Mouse (Mus musculus) midbrain, embryonic 16.5 days (tissue): ENCODE results near the gene Pbrm1. TPM values are rescaled to one million over a fixed set of nuclear protein-coding genes. Genes with fewer than 3 reads are reported as not detected.

Experiments
- ATAC-seq: fragments of 200-750 bp; cut with Nextera tagmentation; 2 replicates; pipeline ENCODE4 v1.8.0; 2017; ENCODE audit warnings: moderate TSS enrichment
- H3K27ac ChIP-seq: fragments of 300-500 bp; sonication (generic); 2 replicates; pipeline ENCODE4 v1.5.1; 2014; ENCODE audit warnings: mild to moderate bottlenecking, low read length, mixed read lengths
- H3K27me3 ChIP-seq: fragments of 300-500 bp; sonication (generic); 2 replicates; pipeline ENCODE4 v1.6.1; 2014; ENCODE audit warnings: low read depth, low read length, mixed read lengths; ENCODE audit not compliant: control insufficient read depth, insufficient read depth
- H3K36me3 ChIP-seq: fragments of 300-500 bp; sonication (generic); 2 replicates; pipeline ENCODE4 v1.6.1; 2014; ENCODE audit warnings: mild to moderate bottlenecking, low read length, moderate library complexity, mixed read lengths; ENCODE audit not compliant: control insufficient read depth, insufficient read depth
- H3K4me1 ChIP-seq: fragments of 300-500 bp; sonication (generic); 2 replicates; pipeline ENCODE4 v1.6.1; 2014; ENCODE audit warnings: mild to moderate bottlenecking, low read length, mixed read lengths; ENCODE audit not compliant: control insufficient read depth, insufficient read depth
- H3K4me2 ChIP-seq: fragments of 300-500 bp; sonication (generic); 2 replicates; pipeline ENCODE4 v1.6.1; 2014; ENCODE audit warnings: mild to moderate bottlenecking, low read length, mixed read lengths
- H3K4me3 ChIP-seq: fragments of 300-500 bp; sonication (generic); 2 replicates; pipeline ENCODE4 v1.5.1; 2014; ENCODE audit warnings: low read depth, mild to moderate bottlenecking, low read length, moderate library complexity, mixed read lengths
- H3K9ac ChIP-seq: fragments of 300-500 bp; sonication (generic); 2 replicates; pipeline ENCODE4 v1.6.1; 2014; ENCODE audit warnings: low read depth, low read length, mixed read lengths
- H3K9me3 ChIP-seq: fragments of 300-500 bp; sonication (generic); replicated peaks from 2 replicates; pipeline ENCODE4 v1.6.1; 2014; ENCODE audit warnings: mild to moderate bottlenecking, low read length, mixed read lengths; ENCODE audit not compliant: control insufficient read depth, poor library complexity, severe bottlenecking
- WGBS: fragments of 180-500 bp; shearing (Covaris S2); extraction: QIAGEN DNeasy Blood & Tissue Kit; methylation state at CpG from one replicate; pipeline ENCODE4 v1.1.7; 2014; 5-methylcytosine and 5-hydroxymethylcytosine counted together
- polyA plus RNA-seq: library from polyadenylated mRNA; unstranded; fragments of >200 nt; fragmentation: Nextera tagmentation; extraction: Ambion mirVana; gene quantifications from 2 replicates; pipeline ENCODE4 v1.2.1, GENCODE M21; 2015

The Pbrm1 gene
- polyA plus RNA-seq, 1 experiment from 2014 or later = 118 TPM

GRCm38 (mm10) chr14:31166827-31167226, 147.9 kb downstream of the Pbrm1 start:
- Histone ChIP-seq H3K27me3 (no peaks in the 10 kb centered on the region), H3K4me2 (no peak overlapping the region), H3K9me3 (no peaks in the 10 kb centered on the region), H3K27ac (no peak overlapping the region), H3K9ac (no peak overlapping the region), H3K4me3 (no peak overlapping the region), H3K36me3 (peaks cover 11% of the 10 kb centered on the region), H3K4me1 (no peaks in the 10 kb centered on the region)
- ATAC-seq = no peak
- 51% methylated on average over 9 of the region's 9 CpGs for WGBS

GRCm38 (mm10) chr14:31168425-31168824, 149.5 kb downstream of the Pbrm1 start, which contains the start of gene Stab1:
Gene Stab1 (minus strand): TSS chr14:31168641.
- no peaks in the 10 kb centered on the region for H3K9me3 ChIP-seq
- H3K4me2 ChIP-seq = no peak within 1 kb of the TSS
- no peak within 1 kb of the TSS for H3K4me3 ChIP-seq
- no peaks in the 10 kb centered on the region for H3K4me1 ChIP-seq
- WGBS = 56% methylated on average over 10 of the region's 10 CpGs
- ATAC-seq = no peak
- H3K9ac ChIP-seq = no peak within 1 kb of the TSS
- no peak within 1 kb of the TSS; the same call in 1 of the 2 replicates for H3K27ac ChIP-seq
- peaks cover 26% of the 10 kb centered on the region for H3K36me3 ChIP-seq
- H3K27me3 ChIP-seq = no peaks in the 10 kb centered on the region

- no peak for ATAC-seq
- H3K9me3 ChIP-seq = no peaks in the 10 kb centered on the region
- WGBS = 83% methylated on average over 6 of the region's 6 CpGs
Observed at GRCm38 (mm10) chr14:31169508-31169907, 150.6 kb downstream of the Pbrm1 start.

GRCm38 (mm10) chr14:31170963-31171362, 152.0 kb downstream of the Pbrm1 start:
- H3K27ac ChIP-seq = no peak overlapping the region
- no peaks in the 10 kb centered on the region for H3K9me3 ChIP-seq
- no peak overlapping the region for H3K9ac ChIP-seq
- H3K4me1 ChIP-seq = no peaks in the 10 kb centered on the region
- 82% methylated on average over 13 of the region's 13 CpGs for WGBS
- ATAC-seq = no peak
- H3K36me3 ChIP-seq = peaks cover 50% of the 10 kb centered on the region
- H3K4me3 ChIP-seq = no peak overlapping the region
- H3K27me3 ChIP-seq = no peaks in the 10 kb centered on the region
- H3K4me2 ChIP-seq = no peak overlapping the region

More at GRCm38 (mm10) chr14:31169508-31169907, 150.6 kb downstream of the Pbrm1 start:
- Histone ChIP-seq H3K27ac (no peak overlapping the region), H3K4me3 (no peak overlapping the region), H3K36me3 (peaks cover 36% of the 10 kb centered on the region), H3K9ac (no peak overlapping the region), H3K4me1 (no peaks in the 10 kb centered on the region), H3K4me2 (no peak overlapping the region), H3K27me3 (no peaks in the 10 kb centered on the region)

Other genes starting within 250 kb of the Pbrm1 start
- gene Tmem110, start 193.5 kb upstream of the Pbrm1 start, polyA plus RNA-seq = 22.3 and 22.9 TPM in 2 replicates
- 0.51 and 0.68 TPM in 2 replicates for gene Mustn1, start 139.9 kb upstream of the Pbrm1 start, polyA plus RNA-seq
- gene Itih4, start 132.7 kb upstream of the Pbrm1 start, polyA plus RNA-seq = not detected in 2 replicates
- gene Itih3, start 95.4 kb upstream of the Pbrm1 start, polyA plus RNA-seq = 1.1 and 2.6 TPM in 2 replicates
- gene Itih1, start 75.8 kb upstream of the Pbrm1 start, polyA plus RNA-seq = not detected in 2 replicates
- 18.5 and 20.0 TPM in 2 replicates for gene Nek4, start 67.8 kb upstream of the Pbrm1 start, polyA plus RNA-seq
- 60.5 and 63.9 TPM in 2 replicates for gene Glt8d1, start 17.7 kb upstream of the Pbrm1 start, polyA plus RNA-seq
- 329 and 337 TPM in 2 replicates for gene Spcs1, start 17.5 kb upstream of the Pbrm1 start, polyA plus RNA-seq
- gene Gnl3, start within 50 bp of the Pbrm1 start, polyA plus RNA-seq = 46.4 and 49.3 TPM in 2 replicates
- gene Smim4, start 109.8 kb downstream of the Pbrm1 start, polyA plus RNA-seq = 38.4 and 57.0 TPM in 2 replicates
- gene Nt5dc2, start 111.9 kb downstream of the Pbrm1 start, polyA plus RNA-seq = 170 and 199 TPM in 2 replicates
- 11.2 and 15.4 TPM in 2 replicates for gene Stab1, start 149.5 kb downstream of the Pbrm1 start, polyA plus RNA-seq
- gene Tnnc1, start 189.2 kb downstream of the Pbrm1 start, polyA plus RNA-seq = 2.4 and 3.3 TPM in 2 replicates
- gene Nisch, start 197.8 kb downstream of the Pbrm1 start, polyA plus RNA-seq = 354 and 388 TPM in 2 replicates
- gene Sema3g, start 198.7 kb downstream of the Pbrm1 start, polyA plus RNA-seq = 0.46 and 0.61 TPM in 2 replicates
- 10.2 and 10.8 TPM in 2 replicates for gene Phf7, start 232.2 kb downstream of the Pbrm1 start, polyA plus RNA-seq
- gene Bap1, start 232.3 kb downstream of the Pbrm1 start, polyA plus RNA-seq = 116 and 125 TPM in 2 replicates